Mouse (Mus musculus) right cerebral cortex, adult 18-20 months (tissue): ENCODE results near the gene Exph5.

Experiments
- DNase-seq: peaks from one replicate; pipeline ENCODE4 v3.0.0; 2022; ENCODE audit warnings: mixed read lengths

Gene Exph5

GRCm38 (mm10) chr9:53321683-53322082, 20.2 kb downstream of the Exph5 start:
- DNase-seq = no peak

- DNase-seq = peak; percentile 43
Observed at GRCm38 (mm10) chr9:53323419-53324251, 22.2 kb downstream of the Exph5 start.

GRCm38 (mm10) chr9:53325363-53326090, 24.1 kb downstream of the Exph5 start:
- DNase-seq = no peak

- peak; percentile 51 for DNase-seq
Observed at GRCm38 (mm10) chr9:53328203-53328602, 26.7 kb downstream of the Exph5 start.

- no peak for DNase-seq
Observed at GRCm38 (mm10) chr9:53329301-53330206, 28.1 kb downstream of the Exph5 start.

- DNase-seq = no peak
Observed at GRCm38 (mm10) chr9:53330247-53330646, 28.8 kb downstream of the Exph5 start.

GRCm38 (mm10) chr9:53333436-53333835, 32.0 kb downstream of the Exph5 start:
- DNase-seq = no peak

- DNase-seq = no peak
Observed at GRCm38 (mm10) chr9:53335131-53335530, 33.7 kb downstream of the Exph5 start.

- peak; percentile 11 for DNase-seq
Observed at GRCm38 (mm10) chr9:53339603-53340002, 38.1 kb downstream of the Exph5 start.

GRCm38 (mm10) chr9:53340328-53340916, 39.0 kb downstream of the Exph5 start:
- no peak for DNase-seq

GRCm38 (mm10) chr9:53340969-53341368, 39.5 kb downstream of the Exph5 start:
- peak; percentile 27 for DNase-seq

- no peak for DNase-seq
Observed at GRCm38 (mm10) chr9:53341981-53342380, 40.5 kb downstream of the Exph5 start.

GRCm38 (mm10) chr9:53344646-53345432, 43.4 kb downstream of the Exph5 start:
- DNase-seq = peak; percentile 82

GRCm38 (mm10) chr9:53345728-53346127, 44.3 kb downstream of the Exph5 start:
- DNase-seq = no peak

- DNase-seq = no peak
Observed at GRCm38 (mm10) chr9:53346402-53346801, 44.9 kb downstream of the Exph5 start.

- DNase-seq = no peak
Observed at GRCm38 (mm10) chr9:53349211-53349610, 47.7 kb downstream of the Exph5 start.

- DNase-seq = no peak
Observed at GRCm38 (mm10) chr9:53350331-53350730, 48.9 kb downstream of the Exph5 start.

GRCm38 (mm10) chr9:53351899-53352298, 50.4 kb downstream of the Exph5 start:
- DNase-seq = peak; percentile 33

- DNase-seq = no peak
Observed at GRCm38 (mm10) chr9:53353161-53353560, 51.7 kb downstream of the Exph5 start.

- DNase-seq = no peak
Observed at GRCm38 (mm10) chr9:53356219-53357155, 55.0 kb downstream of the Exph5 start.

GRCm38 (mm10) chr9:53371339-53371738, 69.9 kb downstream of the Exph5 start:
- no peak for DNase-seq
